8 mouse cellular contexts compared by ENCODE assay signal in genomic region chr10:86100281-86100851, GRCm38 (mm10).
A peak's percentile ranks its signal among the peaks of the same experiment; 100 is the strongest.
DNase-seq lines count a peak whose midpoint lies in the region; TF ChIP-seq lines count a peak whose summit lies in the region.
"Had no signal": no experiment of that assay in that cellular context is flagged by ENCODE, and none has a peak within 500 bp of the region (broad histone marks: within the 10 kb centered on the region; RNA-seq: fewer than 3 reads in every experiment).

No protein-coding gene starts in this region.

- no peak for TF ChIP-seq CTCF in left cerebral cortex, adult 2 months (IDR thresholded peaks at IDR 0.05)

- no peak overlapping the region for H3K4me3 ChIP-seq in left cerebral cortex, adult 2 months
- H3K4me3 ChIP-seq: lung, embryonic 15.5 days had no signal

- intact Hi-C loops in heart, postnatal 36 days (cut with DNase I), result no loop called here
- intact Hi-C loops in left cerebral cortex, adult 2 months (cut with DNase I), result no loop called here

- DNase-seq in gastrocnemius, postnatal 10 days, result peak; percentile 44
- DNase-seq in gastrocnemius, adult 18-20 months (ENCODE audit: low spot score), result no peak
- peak; percentile 20 for DNase-seq in lung, postnatal 10 days
- DNase-seq in lung, postnatal 36 days, result no peak
- peak; percentile 10 for DNase-seq in adipocyte (ENCODE audit: low spot score)
- DNase-seq in heart, postnatal 36 days, result peak; percentile 45 to 57
- no peak for DNase-seq in left cerebral cortex, adult 2 months (ENCODE audit: extremely low spot score in 1 of 2, low spot score in 2 of 2)

- no peak overlapping the region for H3K27ac ChIP-seq in left cerebral cortex, adult 2 months
- H3K27ac ChIP-seq: lung, embryonic 15.5 days had no signal

Comparison
In these comparisons a context has a peak if more than half of its experiments do, and no peak if none do; other contexts are left out.
1. DNase-seq: peak in gastrocnemius, postnatal 10 days (single experiment), lung, postnatal 10 days (single experiment), adipocyte (single experiment) and heart, postnatal 36 days (2 of 2); none in gastrocnemius, adult 18-20 months (single experiment), lung, postnatal 36 days (single experiment) and left cerebral cortex, adult 2 months (0 of 2).